Mouse (Mus musculus): ENCODE measurements around the gene B4galt5.

B4galt5 gene

DNA sequence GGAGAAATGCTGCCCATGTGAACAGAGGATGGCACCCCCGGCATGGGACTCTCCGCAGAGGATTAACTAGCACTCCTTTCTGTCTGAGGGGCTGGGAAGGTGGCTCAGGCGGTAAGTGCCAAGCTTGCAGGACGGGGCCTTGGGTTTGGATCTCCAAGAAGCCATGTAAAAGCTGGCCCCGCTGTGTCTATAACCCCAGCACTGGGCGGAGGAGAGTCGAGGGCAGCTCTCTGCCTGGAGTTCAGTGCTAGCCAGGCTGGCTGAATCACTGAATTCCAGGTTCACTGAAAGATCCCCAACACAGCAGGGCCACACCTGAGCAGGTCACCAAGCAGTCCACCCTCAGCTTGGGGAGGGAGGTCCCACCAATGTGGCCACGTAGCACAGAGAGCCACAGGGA is 45.8 kb downstream of the B4galt5 start:
- no peak for DNase-seq

DNA sequence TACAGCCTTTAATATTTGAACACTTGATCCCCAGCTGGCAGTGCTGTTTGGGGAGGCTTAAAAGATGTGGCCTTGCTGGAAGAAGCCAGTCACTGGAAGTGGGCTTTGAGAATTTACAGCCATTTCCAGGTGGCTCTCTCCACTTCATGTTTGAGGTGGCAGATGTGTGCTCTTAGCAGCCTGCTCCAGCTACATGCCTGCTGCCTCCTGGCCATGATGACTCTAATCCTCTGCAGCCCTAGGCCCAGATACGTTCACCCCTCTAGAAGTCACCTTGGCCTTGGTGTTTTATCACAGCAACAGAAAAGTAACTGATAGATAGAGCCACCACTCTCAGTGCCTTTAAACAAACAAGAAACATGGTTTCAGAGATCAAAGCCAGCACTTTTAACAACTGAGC is 46.3 kb downstream of the B4galt5 start:
- DNase-seq = no peak

DNA sequence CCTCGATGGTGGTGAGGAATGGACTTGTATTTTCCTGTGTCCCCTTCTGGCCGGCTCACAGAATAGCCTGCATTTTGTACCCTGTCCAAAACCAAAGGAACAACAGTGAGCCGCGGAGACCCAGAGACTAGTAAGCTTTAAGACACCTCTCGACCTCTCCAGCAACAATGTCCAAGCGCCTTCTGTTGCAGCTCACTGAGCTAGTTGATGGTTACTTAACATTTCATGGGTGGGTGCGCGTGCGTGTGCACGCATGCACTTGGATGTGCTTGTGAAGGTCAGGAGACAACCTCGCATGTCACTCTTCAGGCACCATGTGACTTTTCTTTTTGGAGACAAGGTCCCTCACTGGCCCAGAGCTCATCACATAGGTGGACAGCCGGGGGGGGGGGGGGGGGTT is 47.0 kb downstream of the B4galt5 start:
- DNase-seq = no peak

DNA sequence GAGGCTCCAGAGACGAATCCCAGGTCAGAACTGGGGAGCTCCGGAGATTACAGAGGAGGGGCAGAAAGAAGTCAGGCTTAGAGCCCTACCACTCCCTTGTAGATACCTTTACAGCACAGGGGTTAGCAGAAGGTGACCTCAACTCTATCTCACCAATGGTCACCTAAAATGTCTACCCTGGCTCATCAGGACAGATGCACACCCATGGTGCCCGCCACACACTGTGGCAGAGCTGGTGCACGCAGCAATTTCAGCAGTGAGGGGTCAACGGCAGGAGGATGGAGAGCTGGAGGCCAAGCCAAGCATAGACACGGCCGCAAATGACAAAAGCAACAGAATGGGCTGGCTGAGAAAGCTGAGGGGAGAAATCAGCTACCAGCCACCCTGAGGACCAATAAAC is 47.4 kb downstream of the B4galt5 start:
- no peak for DNase-seq

DNA sequence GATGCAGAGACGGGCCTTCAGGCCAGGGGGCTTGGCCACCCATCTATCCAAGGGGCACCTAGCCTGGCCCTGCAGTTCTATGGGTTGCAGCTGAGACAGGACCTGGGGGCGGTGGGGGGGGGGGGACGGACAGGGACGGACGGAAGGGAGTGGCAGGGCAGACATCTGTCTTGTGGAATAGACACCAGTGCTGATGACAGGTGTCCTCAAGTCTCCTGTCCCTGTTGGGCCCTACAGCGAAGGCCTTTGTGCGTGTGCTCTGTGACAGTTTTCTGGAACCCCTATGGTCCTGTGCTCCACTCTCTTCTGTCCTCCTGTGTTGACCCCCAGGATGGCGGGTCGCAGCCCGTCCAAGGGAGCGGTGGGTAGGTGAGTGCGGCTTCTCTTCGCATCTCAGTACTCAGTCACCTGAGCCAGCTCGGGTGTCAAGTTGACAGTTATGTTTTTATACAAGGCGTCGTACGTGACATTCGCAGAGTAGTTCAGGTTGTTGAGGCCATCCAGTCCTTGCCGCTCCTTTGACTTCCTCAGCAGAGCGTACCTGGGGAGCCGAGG is 48.0 kb downstream of the B4galt5 start:
- DNase-seq = peak in 1 of 2 experiments; percentile 1

DNA sequence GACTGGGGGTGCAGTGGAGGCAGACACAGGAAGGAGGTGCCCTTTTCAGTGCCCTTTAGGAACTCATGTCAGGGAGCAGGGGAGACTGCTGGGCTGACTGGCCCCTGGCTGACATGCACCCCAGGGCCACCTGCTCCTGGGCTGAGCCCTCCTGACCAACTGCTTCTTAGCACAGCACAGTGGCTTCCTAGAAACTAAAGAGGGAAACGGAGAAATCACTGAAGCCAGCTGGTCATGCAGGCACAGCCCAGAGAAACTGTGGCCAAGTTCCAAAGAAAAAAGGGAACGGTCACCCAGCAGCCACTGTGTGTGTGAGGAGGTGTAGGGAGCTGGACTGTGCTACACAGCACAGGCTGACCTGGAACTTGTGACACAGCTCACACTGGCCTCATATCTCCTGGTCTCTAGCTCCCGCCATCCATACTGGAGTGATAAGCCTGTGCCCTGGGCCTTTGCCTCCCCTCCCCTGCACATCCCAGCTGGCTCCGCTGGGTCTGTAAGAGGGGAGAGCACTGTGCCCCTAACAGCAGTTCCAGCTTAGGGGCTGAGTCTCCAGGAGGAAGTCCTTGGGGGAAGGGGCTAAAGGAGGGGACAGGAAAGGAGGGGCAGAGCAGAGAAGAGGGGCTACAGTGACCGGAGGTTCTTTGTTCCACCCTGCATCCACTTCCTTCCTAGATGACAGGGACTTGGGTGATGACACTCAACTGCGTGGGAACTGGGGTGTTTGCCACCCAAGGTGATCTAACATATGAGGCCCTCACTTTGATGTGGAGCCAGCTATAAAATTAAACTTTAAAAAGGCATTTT is 48.9 kb downstream of the B4galt5 start:
- DNase-seq = peak in 1 of 2 experiments; percentile 4

DNA sequence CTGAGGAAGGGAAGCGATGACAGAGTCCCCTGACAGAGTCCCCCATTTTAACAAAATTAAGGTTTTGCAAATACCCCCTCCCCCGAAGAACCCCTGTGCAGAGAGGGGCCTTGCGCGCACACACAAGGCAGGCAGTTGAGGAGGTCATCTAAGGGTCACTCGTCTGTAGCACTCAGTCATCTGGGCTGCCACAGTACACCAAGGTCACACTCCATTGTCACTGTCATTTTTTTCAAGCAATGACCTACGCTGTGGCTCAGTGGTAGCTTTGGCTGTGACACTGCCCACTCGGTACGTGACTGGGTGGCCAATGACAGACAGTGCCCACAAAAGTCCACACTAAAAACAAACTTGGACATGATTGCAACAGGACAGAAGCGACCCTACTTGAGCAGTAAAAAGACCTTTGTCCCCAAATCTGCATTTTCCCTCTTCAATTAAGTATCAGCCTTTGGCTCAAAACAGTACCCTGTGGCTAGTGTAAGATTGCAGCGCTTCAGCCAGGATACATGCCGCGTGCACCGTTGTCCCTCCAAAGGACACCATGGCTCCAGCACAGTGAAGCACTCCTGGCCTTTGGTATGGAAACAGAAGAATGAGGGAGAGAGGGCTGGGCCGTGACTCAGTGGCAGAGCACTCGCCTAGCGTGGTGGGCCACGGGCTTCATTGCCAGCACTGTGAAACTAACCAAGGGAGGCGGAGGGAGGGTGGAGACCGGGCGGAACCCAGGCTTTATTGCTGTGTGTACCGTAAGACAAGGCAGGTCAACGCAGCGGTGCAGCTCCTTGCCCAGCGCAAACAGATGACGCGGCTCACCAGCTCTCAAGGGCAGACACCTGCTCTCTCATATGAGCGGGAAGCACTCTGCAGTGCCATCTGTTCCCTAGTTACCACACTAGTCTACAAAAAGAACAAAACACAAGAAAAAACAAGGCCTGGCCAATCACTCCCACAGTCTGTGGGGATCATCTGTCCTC is 50.0 kb downstream of the B4galt5 start:
- peak in 1 of 2 experiments; percentile 29 for DNase-seq

DNA sequence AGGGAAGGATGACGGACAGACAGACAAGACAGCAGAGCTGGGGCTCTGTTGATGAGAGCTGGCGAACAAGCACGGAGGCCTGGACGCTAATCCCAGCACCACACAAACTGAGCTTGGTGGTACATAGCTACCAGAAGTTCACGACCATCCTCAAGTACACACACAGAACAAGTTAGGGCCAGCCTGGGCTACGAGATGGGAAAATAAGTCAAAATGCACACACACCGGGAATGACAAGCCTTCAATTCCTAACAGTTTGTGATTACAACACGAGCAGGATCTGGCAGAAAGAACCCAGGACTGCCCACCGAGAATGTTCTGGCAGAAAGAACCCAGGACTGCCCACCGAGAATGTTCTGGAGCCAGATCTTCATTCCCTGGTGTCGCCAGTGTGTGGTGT is 51.0 kb downstream of the B4galt5 start:
- DNase-seq = peak in 1 of 2 experiments; percentile 1

DNA sequence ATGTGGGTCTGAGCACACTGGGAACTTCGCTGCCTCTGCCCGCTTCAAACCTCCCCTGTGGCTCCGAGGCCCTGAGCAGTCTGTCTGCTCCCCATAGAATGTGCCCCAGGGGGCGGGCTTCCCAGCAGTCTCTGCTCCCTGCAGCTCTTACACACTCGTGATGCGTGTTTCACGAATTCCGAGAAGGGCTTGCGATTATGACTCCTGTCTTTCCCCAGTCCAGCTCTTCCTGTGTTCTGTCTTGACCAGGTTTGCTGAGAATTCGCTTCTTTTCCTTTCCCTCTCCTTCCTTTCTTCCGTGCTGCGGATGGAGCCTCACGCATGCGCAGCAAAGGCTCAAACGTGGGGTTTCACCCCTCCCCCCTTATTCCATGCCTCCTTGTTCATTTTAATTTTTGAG is 54.1 kb downstream of the B4galt5 start:
- DNase-seq = peak in 1 of 2 experiments; percentile 4

DNA sequence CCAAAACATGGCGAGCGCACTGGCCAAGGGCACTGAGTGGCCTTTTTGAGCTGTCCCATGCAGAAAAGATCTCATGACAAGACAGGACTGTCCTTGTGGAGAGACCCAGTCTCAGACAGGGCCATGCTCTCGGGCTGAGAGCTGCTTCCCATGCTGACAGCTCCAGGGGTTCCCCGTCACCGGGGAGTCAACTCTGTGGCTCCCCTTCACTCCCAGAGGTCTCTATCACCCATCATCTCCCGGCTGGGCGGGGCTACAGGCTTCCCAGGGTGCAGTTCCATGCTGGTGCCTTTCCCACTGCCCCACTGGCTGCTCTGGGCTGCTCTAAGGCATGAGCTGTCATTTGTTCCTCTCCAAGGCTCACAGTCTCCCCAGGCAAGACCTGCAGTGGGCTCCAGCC is 54.8 kb downstream of the B4galt5 start:
- DNase-seq = peak in 1 of 2 experiments; percentile 3

DNA sequence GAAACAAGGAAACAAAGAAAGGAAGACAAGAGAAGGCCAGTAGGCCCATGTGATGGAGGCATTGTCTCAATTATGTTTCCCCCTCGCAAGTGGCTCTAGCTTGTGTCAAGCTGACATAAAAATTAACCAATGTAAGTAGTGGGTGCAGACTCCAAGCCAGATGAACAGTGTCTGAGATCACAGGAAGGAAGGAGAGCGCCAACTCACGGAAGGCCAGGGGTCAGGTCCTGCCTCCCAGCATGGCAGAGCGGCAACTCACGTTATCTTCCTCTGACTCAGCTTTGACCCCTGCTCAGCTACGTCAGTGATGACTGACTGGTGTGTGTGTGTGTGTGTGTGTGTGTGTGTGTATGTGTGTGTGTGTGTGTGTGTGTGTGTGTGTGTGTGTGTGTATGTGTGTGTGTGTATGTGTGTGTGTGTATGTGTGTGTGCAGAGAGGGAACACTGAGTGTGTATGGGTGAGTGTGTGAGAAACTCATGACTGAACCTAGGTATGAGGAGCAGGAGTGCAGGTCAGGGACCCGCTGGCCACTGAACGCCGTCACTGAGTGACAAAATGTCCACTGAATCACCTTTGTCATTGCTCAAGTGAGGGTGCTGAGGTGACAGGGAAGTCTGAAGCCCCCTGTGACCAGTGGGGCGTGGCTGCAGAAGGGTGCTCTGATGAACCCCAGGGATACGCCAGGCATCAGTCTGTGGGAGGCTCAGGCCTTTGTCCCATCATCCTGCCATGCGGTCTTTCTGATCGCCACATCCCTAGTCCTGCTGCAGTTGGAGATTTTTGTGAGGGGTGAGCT is 55.5 kb downstream of the B4galt5 start:
- peak in 1 of 2 experiments; percentile 2 for DNase-seq

DNA sequence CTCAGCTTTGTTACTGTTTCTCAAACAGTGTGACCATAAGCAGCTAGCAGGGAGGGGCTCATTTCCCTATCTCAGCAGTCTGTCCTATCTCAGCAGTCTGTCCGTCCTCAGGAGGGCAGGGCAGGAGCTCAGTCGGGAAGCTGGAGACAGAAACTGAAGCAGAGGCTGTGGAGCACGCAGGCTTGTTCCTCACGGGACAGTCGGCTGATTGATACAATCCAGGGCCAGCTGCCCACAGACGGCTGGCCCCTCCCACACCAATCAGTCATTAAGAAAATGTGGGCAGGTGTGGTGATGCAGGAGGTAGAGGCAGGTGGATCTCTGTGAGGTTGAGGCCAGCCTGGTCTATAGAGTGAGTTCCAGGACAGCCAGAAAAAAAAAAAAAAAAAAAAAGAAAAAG is 56.1 kb downstream of the B4galt5 start:
- DNase-seq = peak in 1 of 2 experiments; percentile 1

DNA sequence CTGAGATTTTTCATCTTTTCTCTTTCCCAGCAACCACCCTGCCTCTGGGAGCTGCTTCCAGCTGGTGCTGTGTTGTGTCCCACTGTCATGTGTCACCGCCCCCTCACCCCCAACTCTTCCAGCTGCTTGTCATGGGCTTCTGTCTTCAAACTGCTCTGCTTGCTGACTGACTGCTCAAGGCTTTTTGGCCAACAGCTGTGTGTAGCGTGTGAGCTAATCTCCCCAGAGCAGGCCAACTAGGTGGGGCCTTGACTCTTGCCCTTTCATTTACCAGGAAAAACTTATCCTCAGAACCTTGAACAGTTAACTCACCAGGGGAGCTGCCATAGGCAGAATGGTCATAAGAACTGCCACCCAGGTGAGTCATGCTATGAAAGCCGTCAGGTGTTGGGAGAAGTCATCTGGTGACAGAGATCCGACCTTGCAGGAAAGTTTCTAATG is 56.8 kb downstream of the B4galt5 start:
- peak in 1 of 2 experiments; percentile 1 for DNase-seq

DNA sequence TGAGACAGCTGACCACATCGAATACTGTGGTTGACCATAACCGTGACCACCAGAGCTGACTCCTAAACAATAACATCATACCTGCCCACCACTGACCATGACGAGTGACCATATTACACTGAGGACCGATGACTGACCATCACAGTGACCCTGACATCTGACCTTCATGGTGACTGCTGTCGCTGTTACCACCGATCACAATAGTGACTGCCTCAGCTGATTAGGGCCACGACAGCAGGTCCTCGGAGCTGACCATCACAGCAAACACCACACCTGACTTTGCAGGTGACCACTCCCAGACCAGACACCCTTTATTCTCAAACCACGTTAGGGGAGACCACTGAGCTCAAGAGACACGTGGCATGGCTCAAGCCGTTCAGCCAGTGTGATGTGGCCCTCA is 57.3 kb downstream of the B4galt5 start:
- DNase-seq = peak in 1 of 2 experiments; percentile 1

DNA sequence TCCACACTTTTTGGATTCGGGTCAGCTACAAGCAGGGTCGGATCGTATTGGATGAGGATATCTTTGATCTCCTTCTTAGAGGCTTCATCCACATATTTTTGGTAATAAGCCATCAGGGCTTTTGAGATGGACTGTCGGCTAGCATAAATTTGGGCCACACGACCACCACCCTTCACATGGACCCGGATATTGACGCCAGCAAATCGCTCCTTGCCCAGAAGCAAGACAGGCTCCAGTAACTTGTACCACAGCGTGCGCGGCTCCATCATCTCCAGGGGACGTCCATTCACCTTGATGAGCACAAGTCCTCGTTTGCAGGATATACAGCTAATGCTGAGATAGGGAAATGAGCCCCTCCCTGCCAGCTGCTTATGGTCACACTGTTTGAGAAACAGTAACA is 67.5 kb downstream of the B4galt5 start:
- peak in 1 of 2 experiments; percentile 2 for DNase-seq

DNA sequence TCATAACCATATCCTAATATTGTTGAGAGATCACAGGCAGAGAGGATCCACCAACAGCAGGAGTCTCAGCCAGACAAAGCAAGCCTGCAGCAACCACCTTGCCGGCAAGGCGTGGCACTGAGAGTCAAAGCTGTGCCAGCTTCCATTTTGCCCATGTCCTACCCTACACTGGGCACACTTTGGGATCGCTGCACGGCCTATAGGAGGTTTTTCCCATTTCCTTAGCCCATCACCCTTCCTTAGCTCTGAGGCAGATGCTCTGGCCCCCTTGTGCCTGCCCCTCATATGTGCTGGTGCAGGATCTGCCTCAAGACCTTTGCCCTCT is 68.0 kb downstream of the B4galt5 start:
- DNase-seq = no peak

DNA sequence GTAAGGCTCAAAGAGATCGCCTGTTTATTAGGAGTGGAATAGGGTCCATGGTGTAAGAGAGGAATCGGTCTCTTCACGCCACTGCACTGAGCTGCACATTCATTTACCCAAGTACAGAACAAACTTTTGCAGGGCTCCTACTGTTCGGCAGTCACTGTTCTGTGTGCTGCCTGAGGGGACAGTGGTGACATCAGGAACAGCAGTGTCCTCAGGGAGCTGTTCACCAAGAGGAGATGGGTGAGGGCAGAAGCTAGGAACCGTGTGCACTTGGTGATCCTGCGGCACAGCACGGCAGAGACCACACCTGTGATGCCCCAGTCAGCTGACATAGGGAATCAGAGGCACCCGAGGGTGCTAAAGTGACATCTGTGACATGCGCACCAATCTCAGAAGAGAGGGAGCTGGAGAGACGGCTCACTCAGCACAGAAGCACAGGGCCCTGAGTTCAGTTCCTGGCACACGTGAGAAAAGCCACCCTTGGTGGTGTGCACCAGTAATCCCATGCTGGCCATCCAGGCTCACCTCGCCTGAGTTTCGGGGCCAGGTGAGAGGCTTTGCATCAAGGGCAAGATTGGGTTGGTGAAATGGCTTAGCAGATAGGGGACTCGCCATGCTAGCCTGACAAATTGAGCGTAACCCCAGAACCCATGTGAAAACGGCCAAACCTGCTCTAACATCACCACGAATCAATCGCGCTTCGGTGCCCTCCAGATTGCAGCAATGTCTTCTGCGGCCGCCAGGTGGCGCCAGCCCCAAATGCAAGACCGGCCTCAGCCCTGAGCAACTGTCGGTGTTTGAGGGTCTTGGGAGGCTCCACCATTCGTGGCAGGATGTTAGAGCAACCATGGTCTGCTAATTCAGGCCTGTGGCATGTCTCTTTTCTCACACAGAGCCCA is 68.6 kb downstream of the B4galt5 start:
- peak; percentile 34 to 50 for DNase-seq

DNA sequence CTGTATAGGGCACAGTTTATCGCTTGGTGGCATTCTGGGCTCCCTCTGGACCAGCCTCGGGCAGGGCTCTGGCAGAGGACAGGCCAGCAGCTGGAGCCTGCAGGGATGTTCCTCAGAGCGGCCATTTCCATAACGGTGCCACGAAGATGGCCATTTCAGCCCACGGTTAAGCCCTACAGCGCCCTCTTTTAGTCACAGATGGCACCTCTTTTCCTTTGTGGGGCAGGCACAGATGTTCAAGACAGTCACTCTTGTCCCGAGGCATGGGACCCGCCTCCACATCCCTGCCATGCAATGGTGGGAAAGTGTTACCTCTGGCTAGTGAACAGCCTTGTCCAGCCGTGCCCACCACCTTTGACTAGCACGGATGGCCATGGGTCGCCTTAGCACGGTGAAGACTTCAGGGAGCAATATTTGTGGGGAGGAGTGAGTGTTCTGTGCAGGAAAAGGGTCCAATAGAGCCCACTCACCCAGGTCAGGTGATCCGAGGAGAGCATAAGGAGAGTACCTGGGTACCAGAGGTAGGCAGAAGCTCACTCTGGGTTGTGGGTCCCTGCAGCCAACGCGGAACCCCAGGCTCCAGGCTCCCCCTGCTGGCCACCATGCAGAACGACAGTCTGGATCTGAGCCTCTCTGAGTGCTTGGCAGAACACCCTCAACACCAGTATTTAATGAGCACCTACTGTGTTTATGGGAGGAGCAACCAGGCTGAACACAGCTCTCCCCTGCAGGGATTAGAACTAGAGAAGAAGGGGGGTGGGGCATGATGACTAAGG is 70.0 kb downstream of the B4galt5 start:
- peak in 1 of 2 experiments; percentile 4 for DNase-seq

DNA sequence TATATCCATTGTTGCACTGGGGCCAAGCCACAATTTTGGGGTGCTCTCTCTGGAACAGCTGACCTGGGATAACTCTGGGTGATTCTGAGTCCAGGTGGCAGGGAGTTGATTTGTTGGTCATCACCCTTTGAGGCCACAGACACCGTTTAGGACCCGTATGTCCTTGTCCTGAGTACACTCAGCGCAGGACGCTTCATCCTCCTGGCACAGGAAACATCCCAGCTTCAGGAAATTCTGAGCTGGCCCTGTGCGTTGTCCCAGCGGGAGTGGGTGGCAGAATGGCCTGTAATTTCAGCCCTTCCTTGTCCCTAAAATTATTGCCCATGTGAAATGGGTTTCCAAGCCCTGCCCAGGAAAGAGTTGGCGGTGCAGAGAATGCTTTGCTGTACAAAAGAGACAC is 71.0 kb downstream of the B4galt5 start:
- DNase-seq = peak in 1 of 2 experiments; percentile 1

DNA sequence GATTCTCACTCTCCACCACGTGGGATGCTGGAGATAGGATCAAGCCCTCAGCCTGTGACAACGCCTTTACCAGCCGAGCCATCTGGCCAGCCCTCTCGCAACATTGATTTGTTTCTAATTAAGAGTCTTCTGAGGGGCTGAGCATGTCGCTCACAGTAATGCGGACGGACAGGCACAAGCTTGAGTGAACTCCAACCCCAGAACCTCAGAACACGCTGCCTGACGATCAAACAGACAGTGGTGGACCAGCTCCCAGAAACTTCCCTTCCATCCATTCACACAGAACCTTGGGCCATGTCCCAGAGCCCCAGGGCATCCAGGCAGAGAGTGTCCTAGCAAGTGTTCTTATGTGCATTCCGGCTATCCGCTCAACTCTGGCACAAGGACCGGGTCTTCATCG is 72.0 kb downstream of the B4galt5 start:
- peak in 1 of 2 experiments; percentile 1 for DNase-seq

All from thymus, adult 18-20 months (tissue).